Mouse (Mus musculus): ENCODE measurements around the gene Nf2. TPM values are rescaled to one million over a fixed set of nuclear protein-coding genes. Genes with fewer than 3 reads are reported as not detected.
A peak's percentile ranks its signal among the peaks of the same experiment; 100 is the strongest.

Gene Nf2
- polyA plus RNA-seq, 1 experiment from 2014 or later = 40.5 TPM

DNA sequence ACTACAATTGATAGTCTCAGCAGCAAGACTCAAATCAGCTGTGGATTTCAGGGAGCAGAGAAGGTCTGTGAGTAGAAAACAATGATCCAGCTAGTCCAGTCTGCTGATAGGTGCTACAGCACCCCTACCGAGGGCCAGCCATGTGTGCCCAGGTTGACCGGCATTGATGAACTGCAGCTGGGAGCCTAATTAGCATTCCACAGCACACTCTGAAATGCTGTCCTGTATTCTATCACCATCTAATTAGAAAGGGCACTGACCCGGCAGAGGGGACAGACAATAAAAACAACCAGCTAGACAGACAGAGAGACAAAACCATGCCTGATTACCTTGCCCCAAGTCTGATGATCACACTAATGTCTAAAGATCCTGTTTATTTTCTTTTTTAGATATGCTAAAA, 56.3 kb downstream of the Nf2 start:
- DNase-seq (ENCODE audit: low spot score) (no peak), ATAC-seq (ENCODE audit: low read depth) (no peak)
- Histone ChIP-seq H3K36me3 (ENCODE audit: control insufficient read depth, insufficient read depth, low read length) (peaks cover 62% of the 10 kb centered on the region), H3K4me2 (ENCODE audit: low read depth, low read length) (no peak overlapping the region), H3K4me1 (ENCODE audit: control insufficient read depth, insufficient read depth, low read length) (no peaks in the 10 kb centered on the region), H3K27ac (replicated peaks; ENCODE audit: low read depth, low read length) (no peak overlapping the region), H3K27me3 (replicated peaks; ENCODE audit: control insufficient read depth, insufficient read depth, low read length) (no peaks in the 10 kb centered on the region), H3K9ac (ENCODE audit: low read depth, low read length) (no peak overlapping the region), H3K4me3 (ENCODE audit: low read depth, low read length) (no peak overlapping the region), H3K9me3 (ENCODE audit: control insufficient read depth, low read length) (no peaks in the 10 kb centered on the region)
- 14% methylated on average over 3 of the region's 3 CpGs for WGBS

GRCm38 (mm10) chr11:4791549-4791948, 57.8 kb downstream of the Nf2 start:
- H3K27ac ChIP-seq (replicated peaks; ENCODE audit: low read depth, low read length) = no peak overlapping the region
- H3K4me3 ChIP-seq (ENCODE audit: low read depth, low read length) = no peak overlapping the region
- H3K9me3 ChIP-seq (ENCODE audit: control insufficient read depth, low read length) = no peaks in the 10 kb centered on the region
- H3K36me3 ChIP-seq (ENCODE audit: control insufficient read depth, insufficient read depth, low read length) = peaks cover 64% of the 10 kb centered on the region
- peak; percentile 32 for DNase-seq (ENCODE audit: low spot score)
- H3K4me1 ChIP-seq (ENCODE audit: control insufficient read depth, insufficient read depth, low read length) = no peaks in the 10 kb centered on the region
- H3K4me2 ChIP-seq (ENCODE audit: low read depth, low read length) = no peak overlapping the region
- H3K9ac ChIP-seq (ENCODE audit: low read depth, low read length) = no peak overlapping the region
- WGBS = 75% methylated on average over 6 of the region's 6 CpGs
- no peak for ATAC-seq (ENCODE audit: low read depth)
- H3K27me3 ChIP-seq (replicated peaks; ENCODE audit: control insufficient read depth, insufficient read depth, low read length) = no peaks in the 10 kb centered on the region

GRCm38 (mm10) chr11:4789691-4790090, 59.6 kb downstream of the Nf2 start:
- Histone ChIP-seq H3K9me3 (ENCODE audit: control insufficient read depth, low read length) (no peaks in the 10 kb centered on the region), H3K36me3 (ENCODE audit: control insufficient read depth, insufficient read depth, low read length) (peaks cover 77% of the 10 kb centered on the region), H3K4me1 (ENCODE audit: control insufficient read depth, insufficient read depth, low read length) (no peaks in the 10 kb centered on the region), H3K27ac (replicated peaks; ENCODE audit: low read depth, low read length) (no peak overlapping the region), H3K4me2 (ENCODE audit: low read depth, low read length) (no peak overlapping the region), H3K4me3 (ENCODE audit: low read depth, low read length) (no peak overlapping the region), H3K27me3 (replicated peaks; ENCODE audit: control insufficient read depth, insufficient read depth, low read length) (no peaks in the 10 kb centered on the region), H3K9ac (ENCODE audit: low read depth, low read length) (no peak overlapping the region)
- DNase-seq (ENCODE audit: low spot score) = no peak
- WGBS = 94% methylated on average over 5 of the region's 5 CpGs
- ATAC-seq (ENCODE audit: low read depth) = no peak

GRCm38 (mm10) chr11:4784629-4785142, 64.7 kb downstream of the Nf2 start:
- Histone ChIP-seq H3K4me2 (ENCODE audit: low read depth, low read length) (no peak overlapping the region), H3K4me1 (ENCODE audit: control insufficient read depth, insufficient read depth, low read length) (no peaks in the 10 kb centered on the region), H3K4me3 (ENCODE audit: low read depth, low read length) (no peak overlapping the region), H3K27ac (replicated peaks; ENCODE audit: low read depth, low read length) (no peak overlapping the region), H3K9ac (ENCODE audit: low read depth, low read length) (no peak overlapping the region), H3K27me3 (replicated peaks; ENCODE audit: control insufficient read depth, insufficient read depth, low read length) (no peaks in the 10 kb centered on the region), H3K36me3 (ENCODE audit: control insufficient read depth, insufficient read depth, low read length) (peaks cover 88% of the 10 kb centered on the region), H3K9me3 (ENCODE audit: control insufficient read depth, low read length) (no peaks in the 10 kb centered on the region)
- DNase-seq (ENCODE audit: low spot score) (no peak), ATAC-seq (ENCODE audit: low read depth) (no peak)
- WGBS = 77% methylated on average over 5 of the region's 5 CpGs

- ATAC-seq (ENCODE audit: low read depth) (no peak), DNase-seq (ENCODE audit: low spot score) (no peak)
- Histone ChIP-seq H3K27ac (replicated peaks; ENCODE audit: low read depth, low read length) (no peak overlapping the region), H3K27me3 (replicated peaks; ENCODE audit: control insufficient read depth, insufficient read depth, low read length) (no peaks in the 10 kb centered on the region), H3K4me3 (ENCODE audit: low read depth, low read length) (no peak overlapping the region), H3K4me1 (ENCODE audit: control insufficient read depth, insufficient read depth, low read length) (no peaks in the 10 kb centered on the region), H3K4me2 (ENCODE audit: low read depth, low read length) (no peak overlapping the region), H3K36me3 (ENCODE audit: control insufficient read depth, insufficient read depth, low read length) (peaks cover 89% of the 10 kb centered on the region), H3K9me3 (ENCODE audit: control insufficient read depth, low read length) (no peaks in the 10 kb centered on the region), H3K9ac (ENCODE audit: low read depth, low read length) (no peak overlapping the region)
- WGBS = 69% methylated on average over 3 of the region's 3 CpGs
Observed at GRCm38 (mm10) chr11:4783116-4783515, 66.2 kb downstream of the Nf2 start.

- ATAC-seq (ENCODE audit: low read depth) (no peak), DNase-seq (ENCODE audit: low spot score) (no peak)
- Histone ChIP-seq H3K9me3 (ENCODE audit: control insufficient read depth, low read length) (no peaks in the 10 kb centered on the region), H3K36me3 (ENCODE audit: control insufficient read depth, insufficient read depth, low read length) (peaks cover 81% of the 10 kb centered on the region), H3K9ac (ENCODE audit: low read depth, low read length) (no peak overlapping the region), H3K4me2 (ENCODE audit: low read depth, low read length) (no peak overlapping the region), H3K27me3 (replicated peaks; ENCODE audit: control insufficient read depth, insufficient read depth, low read length) (no peaks in the 10 kb centered on the region), H3K27ac (replicated peaks; ENCODE audit: low read depth, low read length) (no peak overlapping the region), H3K4me3 (ENCODE audit: low read depth, low read length) (no peak overlapping the region), H3K4me1 (ENCODE audit: control insufficient read depth, insufficient read depth, low read length) (no peaks in the 10 kb centered on the region)
- WGBS = 68% methylated on average over 3 of the region's 3 CpGs
Observed at GRCm38 (mm10) chr11:4780927-4781326, 68.4 kb downstream of the Nf2 start.

DNA sequence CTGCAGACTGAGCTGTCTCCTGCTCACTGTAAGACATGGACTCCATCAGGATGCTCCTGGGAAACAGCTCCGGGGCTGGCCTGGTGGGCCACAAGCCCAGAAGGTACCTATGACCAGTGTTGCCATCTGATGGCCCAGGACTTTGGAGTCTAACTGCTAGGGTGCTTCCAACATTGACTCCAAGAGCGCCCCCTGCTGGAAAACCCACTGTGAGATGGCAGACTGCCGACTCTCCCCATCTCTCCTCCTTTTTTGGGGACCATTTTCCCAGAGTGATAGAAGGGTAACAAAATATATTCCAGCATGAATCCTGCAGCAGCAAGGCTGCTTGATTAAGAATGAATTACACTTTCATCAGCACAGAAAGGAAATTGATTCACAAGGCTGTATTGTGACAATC, 76.4 kb downstream of the Nf2 start:
- ATAC-seq (ENCODE audit: low read depth) (no peak), DNase-seq (ENCODE audit: low spot score) (peak; percentile 38)
- Histone ChIP-seq H3K4me1 (ENCODE audit: control insufficient read depth, insufficient read depth, low read length) (no peaks in the 10 kb centered on the region), H3K36me3 (ENCODE audit: control insufficient read depth, insufficient read depth, low read length) (peaks cover 46% of the 10 kb centered on the region), H3K9me3 (ENCODE audit: control insufficient read depth, low read length) (no peaks in the 10 kb centered on the region), H3K4me2 (ENCODE audit: low read depth, low read length) (no peak overlapping the region), H3K9ac (ENCODE audit: low read depth, low read length) (no peak overlapping the region), H3K4me3 (ENCODE audit: low read depth, low read length) (no peak overlapping the region), H3K27ac (replicated peaks; ENCODE audit: low read depth, low read length) (no peak overlapping the region), H3K27me3 (replicated peaks; ENCODE audit: control insufficient read depth, insufficient read depth, low read length) (no peaks in the 10 kb centered on the region)
- WGBS = 30% methylated on average over 3 of the region's 3 CpGs

- peaks cover 40% of the 10 kb centered on the region for H3K36me3 ChIP-seq (ENCODE audit: control insufficient read depth, insufficient read depth, low read length)
- H3K4me1 ChIP-seq (ENCODE audit: control insufficient read depth, insufficient read depth, low read length) = no peaks in the 10 kb centered on the region
- H3K9ac ChIP-seq (ENCODE audit: low read depth, low read length) = no peak overlapping the region
- no peak overlapping the region for H3K27ac ChIP-seq (replicated peaks; ENCODE audit: low read depth, low read length)
- ATAC-seq (ENCODE audit: low read depth) (no peak), DNase-seq (ENCODE audit: low spot score) (no peak)
- WGBS = 69% methylated on average over 7 of the region's 7 CpGs
- H3K4me2 ChIP-seq (ENCODE audit: low read depth, low read length) = no peak overlapping the region
- H3K9me3 ChIP-seq (ENCODE audit: control insufficient read depth, low read length) = no peaks in the 10 kb centered on the region
- H3K27me3 ChIP-seq (replicated peaks; ENCODE audit: control insufficient read depth, insufficient read depth, low read length) = no peaks in the 10 kb centered on the region
- H3K4me3 ChIP-seq (ENCODE audit: low read depth, low read length) = no peak overlapping the region
Observed at GRCm38 (mm10) chr11:4771756-4772155, 77.6 kb downstream of the Nf2 start.

GRCm38 (mm10) chr11:4769881-4770280, 79.5 kb downstream of the Nf2 start:
- H3K9me3 ChIP-seq (ENCODE audit: control insufficient read depth, low read length) = no peaks in the 10 kb centered on the region
- DNase-seq (ENCODE audit: low spot score) (no peak), ATAC-seq (ENCODE audit: low read depth) (no peak)
- 94% methylated on average over 6 of the region's 6 CpGs for WGBS
- no peak overlapping the region for H3K9ac ChIP-seq (ENCODE audit: low read depth, low read length)
- H3K27ac ChIP-seq (replicated peaks; ENCODE audit: low read depth, low read length) = no peak overlapping the region
- no peaks in the 10 kb centered on the region for H3K27me3 ChIP-seq (replicated peaks; ENCODE audit: control insufficient read depth, insufficient read depth, low read length)
- H3K36me3 ChIP-seq (ENCODE audit: control insufficient read depth, insufficient read depth, low read length) = peaks cover 40% of the 10 kb centered on the region
- no peaks in the 10 kb centered on the region for H3K4me1 ChIP-seq (ENCODE audit: control insufficient read depth, insufficient read depth, low read length)
- H3K4me2 ChIP-seq (ENCODE audit: low read depth, low read length) = no peak overlapping the region
- H3K4me3 ChIP-seq (ENCODE audit: low read depth, low read length) = no peak overlapping the region

All from embryonic facial prominence, embryonic 14.5 days (tissue).